Mouse (Mus musculus) E14TG2a.4 (cell line): ENCODE measurements around the gene Csf2rb2.

Source experiments
- H3K27me3 ChIP-seq: 2 replicates; pipeline ENCODE4 v1.6.1; 2014; ENCODE audit warnings: low read length, control low read depth; ENCODE audit not compliant: insufficient read depth
- H3K36me3 ChIP-seq: 2 replicates; pipeline ENCODE4 v1.6.1; 2014; ENCODE audit warnings: low read length, control low read depth; ENCODE audit not compliant: insufficient read depth
- H3K4me1 ChIP-seq: replicated peaks from 2 replicates; pipeline ENCODE4 v1.6.1; 2014; ENCODE audit warnings: low read depth, low read length, control low read depth
- H3K4me3 ChIP-seq: replicated peaks from 2 replicates; pipeline ENCODE4 v1.5.1; 2014; ENCODE audit warnings: mild to moderate bottlenecking, low read length
- H3K9me3 ChIP-seq: 2 replicates; pipeline ENCODE4 v1.6.1; 2014; ENCODE audit warnings: low read length, control low read depth
- CTCF ChIP-seq: conservative IDR thresholded peaks from 2 replicates; pipeline ENCODE4 v1.5.1; 2014; ENCODE audit warnings: low read length
- NANOG ChIP-seq: IDR thresholded peaks from 2 replicates; pipeline ENCODE4 v1.6.1; 2014; ENCODE audit warnings: borderline replicate concordance, low read length, mixed read lengths
- POU5F1 ChIP-seq: IDR thresholded peaks from 2 replicates; pipeline ENCODE4 v1.6.1; 2014; ENCODE audit warnings: low read length, borderline replicate concordance

The Csf2rb2 gene

GRCm38 (mm10) chr15:78248410-78248809 lies 57.1 kb downstream of the Csf2rb2 start:
- Histone ChIP-seq H3K4me3 (no peak overlapping the region), H3K9me3 (no peaks in the 10 kb centered on the region), H3K36me3 (no peaks in the 10 kb centered on the region), H3K4me1 (no peaks in the 10 kb centered on the region), H3K27me3 (peaks cover 46% of the 10 kb centered on the region)
- no peak for TF ChIP-seq NANOG
- no peak for TF ChIP-seq CTCF
- TF ChIP-seq POU5F1: no peak

DNA sequence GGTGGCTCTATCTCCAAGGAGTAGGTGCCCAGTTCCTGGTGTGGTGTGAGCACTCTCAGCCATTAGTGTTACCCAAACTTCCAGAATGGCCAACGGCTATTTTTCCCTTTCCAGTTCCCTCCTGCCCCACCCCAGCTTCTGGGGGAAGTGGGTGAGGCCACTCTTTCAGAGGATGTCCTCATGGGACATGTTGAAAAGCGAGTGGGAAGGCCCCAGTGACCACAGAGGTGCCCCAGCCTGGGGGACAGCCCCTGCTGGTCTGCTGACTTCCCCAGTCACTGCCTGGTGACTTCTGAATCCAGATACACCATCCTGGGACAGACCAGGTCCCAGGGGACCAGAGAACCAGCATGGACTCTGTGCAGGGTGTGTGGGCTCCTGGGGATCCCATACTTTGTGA lies 57.9 kb downstream of the Csf2rb2 start:
- TF ChIP-seq POU5F1: no peak
- no peak for TF ChIP-seq CTCF
- no peak for TF ChIP-seq NANOG
- Histone ChIP-seq H3K27me3 (peaks cover 39% of the 10 kb centered on the region), H3K4me1 (no peaks in the 10 kb centered on the region), H3K36me3 (no peaks in the 10 kb centered on the region), H3K4me3 (no peak overlapping the region), H3K9me3 (no peaks in the 10 kb centered on the region)

DNA sequence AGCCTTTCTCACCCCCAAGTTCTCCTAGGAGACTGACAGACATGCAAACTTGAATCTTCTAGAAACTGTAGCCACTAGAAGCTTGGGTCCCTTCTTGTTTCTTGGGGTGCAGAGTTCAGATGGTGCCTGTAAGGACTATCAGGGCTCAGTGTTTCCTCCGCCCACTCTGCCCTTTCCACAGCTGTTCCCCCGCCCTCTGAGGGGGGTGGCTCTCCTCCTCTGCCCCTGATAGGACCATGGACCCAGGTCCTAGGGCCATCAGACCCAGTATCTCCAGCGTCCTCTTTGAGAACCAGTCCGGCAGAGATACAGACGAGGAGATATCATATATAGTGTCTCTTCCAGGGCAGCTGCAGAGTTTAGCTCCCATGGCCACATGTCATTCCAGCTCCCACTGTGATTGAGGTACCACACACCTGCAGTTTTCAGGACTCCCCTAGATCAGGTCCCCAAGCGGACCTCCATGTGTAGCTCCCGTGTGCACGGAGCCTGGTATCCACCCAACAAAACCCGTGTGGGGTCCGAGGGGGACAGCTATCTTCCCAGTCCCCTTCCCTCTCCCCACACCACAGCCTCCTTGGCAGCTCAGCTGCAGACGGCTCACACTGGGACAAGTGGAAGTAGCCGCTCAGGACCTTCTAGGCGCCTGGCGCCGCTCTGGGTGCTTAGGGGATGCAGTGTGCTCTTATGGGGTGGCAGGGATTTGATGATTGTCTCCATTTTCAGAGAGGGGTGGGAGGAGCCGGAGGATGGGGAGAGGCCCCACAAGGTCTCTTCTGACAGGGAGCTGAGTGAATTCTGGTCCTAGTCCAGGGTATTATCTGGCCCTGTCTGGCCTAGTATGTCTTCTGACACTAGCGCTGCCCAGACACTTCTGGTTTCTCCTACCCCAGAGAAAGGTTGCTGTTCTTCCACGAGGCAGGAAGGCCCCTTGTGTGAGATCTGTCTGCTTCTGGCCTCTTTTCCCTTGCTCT lies 59.1 kb downstream of the Csf2rb2 start:
- Histone ChIP-seq H3K9me3 (no peaks in the 10 kb centered on the region), H3K36me3 (no peaks in the 10 kb centered on the region), H3K27me3 (peaks cover 33% of the 10 kb centered on the region), H3K4me3 (no peak overlapping the region), H3K4me1 (no peaks in the 10 kb centered on the region)
- TF ChIP-seq CTCF (no peak), POU5F1 (no peak), NANOG (no peak)

DNA sequence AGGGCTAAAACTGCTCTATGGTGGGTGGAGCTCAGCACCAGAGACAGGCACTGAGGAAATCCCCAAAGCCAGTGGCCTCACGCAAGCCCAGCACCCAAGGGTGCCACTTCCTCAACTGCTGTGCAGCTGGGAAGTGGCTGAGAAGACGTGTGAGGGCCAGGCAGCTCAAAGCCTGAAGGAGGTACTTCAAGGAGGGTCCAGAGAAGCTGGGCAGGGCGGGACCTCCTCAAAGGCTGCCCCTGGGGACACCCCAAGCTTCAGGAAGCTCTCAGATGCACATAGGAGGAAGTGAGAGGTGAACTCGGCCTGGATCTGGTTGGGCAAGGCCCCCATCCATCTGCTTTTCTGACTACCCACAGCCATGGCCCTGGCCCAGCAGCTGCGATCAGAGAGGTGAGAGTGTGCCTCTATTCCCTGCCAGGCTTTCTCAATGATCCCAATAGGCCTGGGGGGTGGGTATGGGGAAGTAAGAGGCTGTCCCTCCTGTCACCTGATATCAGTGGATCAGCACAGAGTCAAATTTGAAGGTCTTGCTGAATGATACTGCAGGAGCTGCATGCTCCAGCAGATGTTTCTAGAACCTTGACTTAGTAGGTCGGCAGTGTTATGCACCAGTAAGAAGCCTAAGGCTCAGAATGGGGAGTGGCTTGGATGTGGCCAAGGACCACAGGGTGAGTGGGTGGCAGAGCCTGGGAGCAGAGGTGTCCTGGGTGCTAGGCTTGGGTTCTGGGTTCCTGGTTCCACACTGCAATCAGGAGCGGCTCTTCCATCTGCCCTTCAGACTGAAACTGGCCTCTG lies 60.6 kb downstream of the Csf2rb2 start, which contains the start of gene Ncf4:
Ncf4 (plus strand) TSS at position 107 of the 798 bp plus-strand sequence.
- Histone ChIP-seq H3K27me3 (peaks cover 26% of the 10 kb centered on the region), H3K4me1 (no peaks in the 10 kb centered on the region), H3K4me3 (no peak within 1 kb of the TSS), H3K36me3 (no peaks in the 10 kb centered on the region), H3K9me3 (no peaks in the 10 kb centered on the region)
- TF ChIP-seq POU5F1 (no peak), NANOG (no peak), CTCF (no peak)

DNA sequence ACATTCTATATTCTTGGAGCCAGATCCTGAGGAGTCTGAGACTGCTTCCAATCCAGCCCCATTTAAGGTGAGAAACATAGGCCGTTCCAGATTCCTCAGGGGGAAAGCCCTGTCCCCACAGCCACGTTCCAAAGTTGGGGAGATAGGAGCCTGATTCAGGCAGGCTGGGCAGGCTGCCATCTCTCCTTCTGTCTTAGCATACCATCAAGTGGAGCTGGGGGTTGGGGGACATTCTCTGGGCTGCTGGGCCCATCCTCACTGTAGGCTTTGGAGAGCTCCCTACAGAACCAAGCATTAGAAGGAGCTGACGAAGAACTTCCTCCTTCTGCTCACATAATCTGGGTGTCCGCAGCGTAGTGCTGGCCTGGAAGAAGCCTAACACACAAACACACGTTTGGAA lies 61.7 kb downstream of the Csf2rb2 start:
- H3K4me3 ChIP-seq: no peak overlapping the region
- H3K27me3 ChIP-seq: peaks cover 27% of the 10 kb centered on the region
- no peaks in the 10 kb centered on the region for H3K4me1 ChIP-seq
- H3K36me3 ChIP-seq: no peaks in the 10 kb centered on the region
- TF ChIP-seq POU5F1 (no peak), CTCF (no peak), NANOG (no peak)
- H3K9me3 ChIP-seq: no peaks in the 10 kb centered on the region

GRCm38 (mm10) chr15:78243061-78243460 lies 62.5 kb downstream of the Csf2rb2 start:
- H3K9me3 ChIP-seq: no peaks in the 10 kb centered on the region
- no peaks in the 10 kb centered on the region for H3K36me3 ChIP-seq
- H3K4me1 ChIP-seq: no peaks in the 10 kb centered on the region
- H3K27me3 ChIP-seq: peaks cover 26% of the 10 kb centered on the region
- no peak for TF ChIP-seq CTCF
- TF ChIP-seq NANOG: no peak
- no peak for TF ChIP-seq POU5F1
- no peak overlapping the region for H3K4me3 ChIP-seq

- TF ChIP-seq POU5F1 (no peak), CTCF (no peak), NANOG (no peak)
- no peaks in the 10 kb centered on the region for H3K9me3 ChIP-seq
- no peak overlapping the region for H3K4me3 ChIP-seq
- peaks cover 16% of the 10 kb centered on the region for H3K27me3 ChIP-seq
- H3K36me3 ChIP-seq: no peaks in the 10 kb centered on the region
- H3K4me1 ChIP-seq: no peaks in the 10 kb centered on the region
Measured at GRCm38 (mm10) chr15:78241335-78241734, 64.2 kb downstream of the Csf2rb2 start.

DNA sequence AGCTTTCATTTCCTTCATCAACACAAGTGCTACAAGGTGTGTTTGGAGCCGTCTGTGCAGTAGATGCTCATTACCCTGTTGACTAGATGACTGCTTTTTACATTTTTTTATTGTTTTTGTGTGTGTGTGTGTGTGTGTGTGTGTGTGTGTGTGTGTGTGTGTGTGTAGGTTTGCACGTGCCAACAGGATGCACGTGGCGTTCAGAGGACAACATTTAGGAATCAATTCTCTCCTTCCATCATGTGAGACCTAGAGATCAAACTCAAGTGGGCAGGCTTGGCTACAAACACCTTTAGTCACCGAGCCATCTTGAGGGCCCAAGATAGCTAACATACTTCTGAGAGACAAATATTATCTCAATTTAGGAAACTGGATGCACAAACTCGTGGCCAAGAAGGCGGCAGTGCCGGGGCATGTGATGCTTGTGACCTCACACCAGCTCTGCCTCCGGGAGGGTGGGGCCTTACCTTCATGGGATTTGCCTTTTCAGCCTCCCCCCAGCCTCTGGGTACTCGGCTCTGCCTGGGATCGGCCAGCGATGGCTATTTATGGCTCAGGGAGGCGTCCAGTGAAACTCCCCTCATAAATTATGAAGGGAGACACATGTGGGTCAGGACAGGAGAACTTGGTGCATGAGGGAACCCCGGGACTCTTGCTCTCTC lies 65.4 kb downstream of the Csf2rb2 start:
- H3K27me3 ChIP-seq: peaks cover 13% of the 10 kb centered on the region
- H3K9me3 ChIP-seq: no peaks in the 10 kb centered on the region
- no peak overlapping the region for H3K4me3 ChIP-seq
- peaks cover under 1% of the 10 kb centered on the region; the same call in 1 of the 2 replicates for H3K4me1 ChIP-seq
- no peak for TF ChIP-seq NANOG
- H3K36me3 ChIP-seq: no peaks in the 10 kb centered on the region
